Mouse (Mus musculus) CH12.LX (cell line): ENCODE measurements around the gene Sumo3.

Source experiments
- ELF1 ChIP-seq: IDR thresholded peaks from 2 replicates; pipeline ENCODE4 v1.6.1; 2014; ENCODE audit warnings: low read depth, mild to moderate bottlenecking, inconsistent platforms, low read length, improper control_type of control experiment
- EP300 ChIP-seq: IDR thresholded peaks from 2 replicates; pipeline ENCODE4 v1.6.1; 2011; ENCODE audit warnings: low read length, improper control_type of control experiment
- GABPA ChIP-seq: IDR thresholded peaks from 2 replicates; pipeline ENCODE4 v1.6.1; 2012; ENCODE audit warnings: low read depth, low read length, improper control_type of control experiment, inconsistent platforms; ENCODE audit not compliant: insufficient replicate concordance
- MAFK ChIP-seq: IDR thresholded peaks from 2 replicates; pipeline ENCODE4 v1.6.1; 2011; ENCODE audit warnings: low read length, improper control_type of control experiment; ENCODE audit not compliant: insufficient replicate concordance

DNA sequence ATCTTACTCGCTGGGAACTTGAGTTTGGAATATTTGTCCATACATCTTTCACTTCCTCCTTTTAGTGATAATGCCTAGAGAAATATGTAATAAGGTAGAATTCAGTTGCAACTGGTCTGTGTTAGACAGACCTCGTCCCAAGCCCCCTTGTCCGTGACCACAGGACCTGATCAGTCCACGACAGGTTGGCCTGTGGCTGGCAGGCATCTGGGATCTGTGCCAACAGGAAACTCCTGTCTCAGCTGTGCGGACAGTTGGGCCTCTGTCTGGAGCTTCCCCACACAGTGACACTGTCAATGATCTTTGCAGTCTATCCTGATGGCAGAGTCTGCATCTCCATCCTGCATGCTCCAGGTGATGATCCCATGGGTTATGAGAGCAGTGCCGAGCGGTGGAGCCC is 37.3 kb downstream of the Sumo3 start:
- no peak for TF ChIP-seq MAFK
- no peak for TF ChIP-seq ELF1
- no peak for TF ChIP-seq GABPA
- TF ChIP-seq EP300: no peak
